Mouse (Mus musculus): ENCODE results near the gene Pcyt2. TPM values are rescaled to one million over a fixed set of nuclear protein-coding genes. Genes with fewer than 3 reads are reported as not detected.

Gene Pcyt2
- polyA plus RNA-seq, 1 experiment from 2014 or later: 320 TPM

GRCm38 (mm10) chr11:120648001-120648476 is 30.3 kb upstream of the Pcyt2 start, which contains the start of gene Myadml2:
Gene Myadml2, minus strand, starts transcription at chr11:120648158.
- no peaks in the 10 kb centered on the region for H3K36me3 ChIP-seq (ENCODE audit: control insufficient read depth, insufficient read depth)
- peaks cover 8% of the 10 kb centered on the region for H3K4me1 ChIP-seq (replicated peaks; ENCODE audit: control insufficient read depth, insufficient read depth, low read length)
- no peak within 1 kb of the TSS for H3K9ac ChIP-seq (ENCODE audit: low read depth, low read length)
- WGBS: 7% methylated on average over 13 of the region's 13 CpGs
- ATAC-seq: no peak
- H3K27me3 ChIP-seq (replicated peaks; ENCODE audit: control insufficient read depth, insufficient read depth, low read length): 0 out of 2 replicates have a peak, but pooled peaks cover 2% of the 10 kb centered on the region
- no peak within 1 kb of the TSS for H3K27ac ChIP-seq (ENCODE audit: low read depth, low read length)
- H3K4me2 ChIP-seq (replicated peaks; ENCODE audit: low read depth): peak within 1 kb of the TSS; percentile 54
- no peak for TF ChIP-seq CTCF (IDR thresholded peaks at IDR 0.05; ENCODE audit: low read depth)
- H3K9me3 ChIP-seq (ENCODE audit: control insufficient read depth): no peaks in the 10 kb centered on the region
- H3K4me3 ChIP-seq (ENCODE audit: low read depth, low read length): peak within 1 kb of the TSS; percentile 14; the same call in 1 of the 2 replicates

DNA sequence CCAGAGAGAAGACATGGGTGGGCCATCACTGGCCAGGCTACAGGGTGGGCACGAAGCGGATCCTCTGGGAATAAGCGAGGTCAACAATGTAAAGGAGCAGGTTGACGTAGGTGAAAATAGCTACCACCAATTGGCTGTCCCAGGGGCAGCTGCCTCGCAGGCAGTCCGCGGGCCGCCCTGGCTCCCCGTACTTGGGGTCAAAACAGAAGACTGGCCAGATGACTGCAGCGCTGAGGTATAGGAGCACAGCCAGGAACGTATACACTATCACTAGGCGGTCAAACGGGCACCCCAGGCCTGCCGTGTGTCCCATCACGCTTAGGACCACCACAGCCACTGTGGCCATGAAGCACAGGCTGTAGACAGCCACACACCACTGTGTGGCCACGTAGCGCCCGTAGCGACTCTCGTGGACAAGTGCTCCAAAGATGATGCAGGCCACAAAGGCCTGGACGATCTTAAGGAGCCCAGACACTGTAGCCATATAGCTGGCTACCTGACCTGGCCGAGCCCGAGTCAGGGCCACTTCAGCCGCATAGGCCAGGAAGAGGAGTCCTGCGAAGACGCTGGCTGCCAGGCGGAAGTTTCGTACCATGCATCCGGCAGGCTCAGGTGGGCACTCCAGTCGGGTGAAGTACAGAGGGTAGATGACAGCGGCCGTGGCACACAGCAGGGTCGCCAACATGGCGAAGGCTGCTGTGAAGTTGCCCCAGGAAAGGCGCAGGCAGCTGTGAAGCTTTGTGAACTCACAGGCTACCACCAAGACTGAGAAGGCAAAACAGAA is 29.5 kb upstream of the Pcyt2 start:
- H3K4me2 ChIP-seq (replicated peaks; ENCODE audit: low read depth): no peak overlapping the region
- no peak for ATAC-seq
- H3K36me3 ChIP-seq (ENCODE audit: control insufficient read depth, insufficient read depth): no peaks in the 10 kb centered on the region
- no peak for TF ChIP-seq CTCF (IDR thresholded peaks at IDR 0.05; ENCODE audit: low read depth)
- peaks cover 11% of the 10 kb centered on the region for H3K4me1 ChIP-seq (replicated peaks; ENCODE audit: control insufficient read depth, insufficient read depth, low read length)
- 0 out of 2 replicates have a peak, but pooled peaks cover 2% of the 10 kb centered on the region for H3K27me3 ChIP-seq (replicated peaks; ENCODE audit: control insufficient read depth, insufficient read depth, low read length)
- no peak overlapping the region for H3K27ac ChIP-seq (ENCODE audit: low read depth, low read length)
- no peak overlapping the region for H3K4me3 ChIP-seq (ENCODE audit: low read depth, low read length)
- no peaks in the 10 kb centered on the region for H3K9me3 ChIP-seq (ENCODE audit: control insufficient read depth)
- WGBS: 81% methylated on average over 35 of the region's 35 CpGs
- H3K9ac ChIP-seq (ENCODE audit: low read depth, low read length): no peak overlapping the region

- Histone ChIP-seq H3K4me3 (ENCODE audit: low read depth, low read length) (peak within 1 kb of the TSS; percentile 48), H3K4me1 (replicated peaks; ENCODE audit: control insufficient read depth, insufficient read depth, low read length) (peaks cover 11% of the 10 kb centered on the region), H3K36me3 (ENCODE audit: control insufficient read depth, insufficient read depth) (no peaks in the 10 kb centered on the region; the same call in 1 of the 2 replicates), H3K27ac (ENCODE audit: low read depth, low read length) (no peak within 1 kb of the TSS), H3K4me2 (replicated peaks; ENCODE audit: low read depth) (peak within 1 kb of the TSS; percentile 92), H3K9me3 (ENCODE audit: control insufficient read depth) (no peaks in the 10 kb centered on the region), H3K27me3 (replicated peaks; ENCODE audit: control insufficient read depth, insufficient read depth, low read length) (0 out of 2 replicates have a peak, but pooled peaks cover 2% of the 10 kb centered on the region), H3K9ac (ENCODE audit: low read depth, low read length) (peak within 1 kb of the TSS; percentile 32; the same call in 1 of the 2 replicates)
- WGBS: under 1% methylated on average over 15 of the region's 15 CpGs
- ATAC-seq: peak; percentile 97
- TF ChIP-seq CTCF (IDR thresholded peaks at IDR 0.05; ENCODE audit: low read depth): no peak
These were observed 25.9 kb upstream of the Pcyt2 start, which contains the start of gene Pycr1 for GRCm38 (mm10) chr11:120643601-120643987. Gene Pycr1, minus strand, starts transcription at chr11:120643769.

- peaks cover 10% of the 10 kb centered on the region for H3K4me1 ChIP-seq (replicated peaks; ENCODE audit: control insufficient read depth, insufficient read depth, low read length)
- H3K4me2 ChIP-seq (replicated peaks; ENCODE audit: low read depth): peak overlapping the region; percentile 92
- ATAC-seq: peak; percentile 32; the same call in 1 of the 2 replicates
- under 1% methylated on average over 18 of the region's 18 CpGs for WGBS
- peak overlapping the region; percentile 48 for H3K4me3 ChIP-seq (ENCODE audit: low read depth, low read length)
- H3K27me3 ChIP-seq (replicated peaks; ENCODE audit: control insufficient read depth, insufficient read depth, low read length): 0 out of 2 replicates have a peak, but pooled peaks cover under 1% of the 10 kb centered on the region
- H3K27ac ChIP-seq (ENCODE audit: low read depth, low read length): no peak overlapping the region
- H3K36me3 ChIP-seq (ENCODE audit: control insufficient read depth, insufficient read depth): no peaks in the 10 kb centered on the region; the same call in 1 of the 2 replicates
- H3K9me3 ChIP-seq (ENCODE audit: control insufficient read depth): no peaks in the 10 kb centered on the region
- H3K9ac ChIP-seq (ENCODE audit: low read depth, low read length): peak overlapping the region; percentile 32; the same call in 1 of the 2 replicates
- 0 out of 2 replicates have a peak, but pooled peaks have one; percentile 12 for TF ChIP-seq CTCF (IDR thresholded peaks at IDR 0.05; ENCODE audit: low read depth)
These were observed 25.3 kb upstream of the Pcyt2 start for GRCm38 (mm10) chr11:120642939-120643600.

GRCm38 (mm10) chr11:120641869-120642268 is 24.1 kb upstream of the Pcyt2 start:
- Histone ChIP-seq H3K4me1 (replicated peaks; ENCODE audit: control insufficient read depth, insufficient read depth, low read length) (peaks cover 6% of the 10 kb centered on the region), H3K36me3 (ENCODE audit: control insufficient read depth, insufficient read depth) (no peaks in the 10 kb centered on the region; the same call in 1 of the 2 replicates), H3K4me2 (replicated peaks; ENCODE audit: low read depth) (no peak overlapping the region), H3K9me3 (ENCODE audit: control insufficient read depth) (no peaks in the 10 kb centered on the region), H3K27ac (ENCODE audit: low read depth, low read length) (no peak overlapping the region), H3K27me3 (replicated peaks; ENCODE audit: control insufficient read depth, insufficient read depth, low read length) (no peaks in the 10 kb centered on the region), H3K4me3 (ENCODE audit: low read depth, low read length) (no peak overlapping the region), H3K9ac (ENCODE audit: low read depth, low read length) (no peak overlapping the region)
- no peak for TF ChIP-seq CTCF (IDR thresholded peaks at IDR 0.05; ENCODE audit: low read depth)
- 87% methylated on average over 8 of the region's 8 CpGs for WGBS
- no peak for ATAC-seq

- H3K36me3 ChIP-seq (ENCODE audit: control insufficient read depth, insufficient read depth): no peaks in the 10 kb centered on the region; the same call in 1 of the 2 replicates
- no peaks in the 10 kb centered on the region for H3K27me3 ChIP-seq (replicated peaks; ENCODE audit: control insufficient read depth, insufficient read depth, low read length)
- no peak overlapping the region for H3K4me2 ChIP-seq (replicated peaks; ENCODE audit: low read depth)
- no peak overlapping the region for H3K27ac ChIP-seq (ENCODE audit: low read depth, low read length)
- no peak for ATAC-seq
- H3K9ac ChIP-seq (ENCODE audit: low read depth, low read length): no peak overlapping the region
- TF ChIP-seq CTCF (IDR thresholded peaks at IDR 0.05; ENCODE audit: low read depth): no peak
- no peaks in the 10 kb centered on the region for H3K9me3 ChIP-seq (ENCODE audit: control insufficient read depth)
- 72% methylated on average over 9 of the region's 9 CpGs for WGBS
- H3K4me1 ChIP-seq (replicated peaks; ENCODE audit: control insufficient read depth, insufficient read depth, low read length): peaks cover 6% of the 10 kb centered on the region
- H3K4me3 ChIP-seq (ENCODE audit: low read depth, low read length): no peak overlapping the region
These were observed 23.5 kb upstream of the Pcyt2 start for GRCm38 (mm10) chr11:120641255-120641654.
